Mouse (Mus musculus): Measurements from ENCODE around the gene Rhox4b. TPM values are rescaled to one million over a fixed set of nuclear protein-coding genes. Genes with fewer than 3 reads are reported as not detected.

Rhox4b gene
- polyA plus RNA-seq (2014; fragmentation: Illumina TruSeq; extraction: RNeasy Lipid Tissue Mini Kit (QIAGEN cat#74804); ENCODE audit: low read depth, low replicate concordance), result not detected

DNA sequence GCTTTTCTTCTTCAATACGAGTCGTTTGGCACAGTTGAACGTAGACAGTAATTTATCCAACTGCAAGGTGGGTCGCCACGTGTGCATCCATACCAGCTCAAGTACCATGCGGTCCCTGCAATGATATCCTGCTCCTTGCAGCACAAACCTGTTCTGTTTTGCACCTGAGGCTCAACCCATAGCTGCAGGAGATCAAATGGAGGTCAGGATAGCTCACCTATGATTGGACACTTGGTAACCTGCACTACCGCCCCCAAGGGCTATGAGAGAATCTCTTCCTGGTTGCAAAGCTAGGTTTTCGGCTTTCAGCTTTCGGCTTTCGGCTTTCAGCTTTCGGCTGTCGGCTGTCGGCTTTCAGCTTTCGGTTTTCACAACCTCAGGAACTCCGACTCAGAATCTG lies at the start of gene Rhox4b:
TSS of gene Rhox4b (plus strand) at position 301 of the 400 bp plus-strand sequence.

DNA sequence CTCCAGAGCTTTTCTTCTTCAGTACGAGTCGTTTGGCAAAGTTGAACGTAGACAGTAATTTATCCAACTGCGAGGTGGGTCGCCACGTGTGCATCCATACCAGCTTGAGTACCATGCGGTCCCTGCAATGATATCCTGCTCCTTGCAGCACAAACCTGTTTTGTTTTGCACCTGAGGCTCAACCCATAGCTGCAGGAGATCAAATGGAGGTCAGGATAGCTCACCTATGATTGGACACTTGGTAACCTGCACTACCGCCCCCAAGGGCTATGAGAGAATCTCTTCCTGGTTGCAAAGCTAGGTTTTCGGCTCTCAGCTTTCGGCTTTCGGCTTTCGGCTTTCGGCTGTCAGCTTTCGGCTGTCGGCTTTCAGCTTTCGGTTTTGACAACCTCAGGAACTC lies 41.7 kb upstream of the Rhox4b start, which contains the start of gene Rhox4a2:
TSS of gene Rhox4a2 (plus strand) at position 301 of the 400 bp plus-strand sequence.

DNA sequence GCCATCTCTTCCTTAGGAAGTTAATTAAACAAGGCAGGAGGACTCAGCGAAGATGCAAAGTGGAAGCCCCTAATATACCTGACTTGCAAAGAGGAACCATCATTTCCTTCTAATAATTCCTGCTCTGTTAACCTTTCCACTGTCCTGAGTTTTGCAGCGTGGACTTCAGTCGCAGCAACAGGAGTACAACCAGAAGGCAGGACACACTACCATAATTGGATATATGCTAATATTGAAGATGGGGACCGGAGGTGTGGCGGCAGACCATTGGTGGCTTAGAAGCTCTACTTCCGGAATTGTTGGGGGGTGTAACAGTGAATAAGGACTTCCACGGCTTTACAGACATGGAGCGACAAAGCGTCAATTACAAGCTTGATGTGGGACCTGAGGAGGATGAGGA lies 20.5 kb upstream of the Rhox4b start, which contains the start of gene Rhox2b:
TSS of gene Rhox2b (plus strand) at position 301 of the 400 bp plus-strand sequence.

DNA sequence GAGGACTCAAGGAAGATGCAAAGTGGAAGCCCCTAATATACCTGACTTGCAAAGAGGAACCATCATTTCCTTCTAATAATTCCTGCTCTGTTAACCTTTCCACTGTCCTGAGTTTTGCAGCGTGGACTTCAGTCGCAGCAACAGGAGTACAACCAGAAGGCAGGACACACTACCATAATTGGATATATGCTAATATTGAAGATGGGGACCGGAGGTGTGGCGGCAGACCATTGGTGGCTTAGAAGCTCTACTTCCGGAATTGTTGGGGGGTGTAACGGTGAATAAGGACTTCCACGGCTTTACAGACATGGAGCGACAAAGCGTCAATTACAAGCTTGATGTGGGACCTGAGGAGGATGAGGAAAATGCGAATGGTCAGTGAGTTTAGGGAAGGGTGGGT lies 21.1 kb downstream of the Rhox4b start, which contains the start of gene Rhox2c:
TSS of gene Rhox2c (plus strand) at position 301 of the 400 bp plus-strand sequence.

DNA sequence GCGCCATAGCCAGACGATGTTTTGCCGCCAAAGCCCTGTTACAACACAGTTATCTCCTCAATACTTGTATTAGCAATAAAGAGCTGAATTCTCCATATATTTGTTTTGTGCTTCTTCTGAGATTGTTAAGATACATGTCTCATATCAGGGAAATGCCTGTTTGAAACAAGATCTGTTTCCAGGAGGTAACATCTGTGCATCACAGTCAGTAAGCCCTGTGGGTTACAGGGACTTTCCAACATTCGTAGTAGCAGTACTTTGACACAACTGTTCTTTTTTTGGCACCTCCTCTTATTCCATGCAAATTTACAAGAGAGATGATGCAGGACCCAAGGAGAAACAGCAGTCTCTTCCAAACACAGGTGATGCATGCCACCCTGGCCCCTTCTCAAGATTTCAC lies 26.0 kb downstream of the Rhox4b start, which contains the start of gene Rhox3c:
TSS of gene Rhox3c (plus strand) at position 301 of the 400 bp plus-strand sequence.

DNA sequence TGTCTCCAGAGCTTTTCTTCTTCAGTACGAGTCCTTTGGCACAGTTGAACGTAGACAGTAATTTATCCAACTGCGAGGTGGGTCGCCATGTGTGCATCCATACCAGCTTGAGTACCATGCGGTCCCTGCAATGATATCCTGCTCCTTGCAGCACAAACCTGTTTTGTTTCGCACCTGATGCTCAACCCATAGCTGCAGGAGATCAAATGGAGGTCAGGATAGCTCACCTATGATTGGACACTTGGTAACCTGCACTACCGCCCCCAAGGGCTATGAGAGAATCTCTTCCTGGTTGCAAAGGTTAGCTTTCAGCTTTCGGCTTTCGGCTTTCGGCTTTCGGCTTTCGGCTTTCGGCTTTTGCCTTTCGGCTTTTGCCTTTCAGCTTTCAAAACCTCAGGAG lies 47.7 kb downstream of the Rhox4b start, which contains the start of gene Rhox4c:
TSS of gene Rhox4c (plus strand) at position 301 of the 400 bp plus-strand sequence.

Other genes with a start within 250 kb of the Rhox4b start
- 249 TPM for gene Ndufa1, start 241.3 kb upstream of the Rhox4b start, polyA plus RNA-seq (2014; fragmentation: Illumina TruSeq; extraction: RNeasy Lipid Tissue Mini Kit (QIAGEN cat#74804); ENCODE audit: low read depth, low replicate concordance)
- gene Rnf113a1, start 241.2 kb upstream of the Rhox4b start, polyA plus RNA-seq (2014; fragmentation: Illumina TruSeq; extraction: RNeasy Lipid Tissue Mini Kit (QIAGEN cat#74804); ENCODE audit: low read depth, low replicate concordance), result 0.52 TPM
- gene Gm9, start 221.5 kb upstream of the Rhox4b start, polyA plus RNA-seq (2014; fragmentation: Illumina TruSeq; extraction: RNeasy Lipid Tissue Mini Kit (QIAGEN cat#74804); ENCODE audit: low read depth, low replicate concordance), result not detected
- gene Rhox1, start 210.2 kb upstream of the Rhox4b start, polyA plus RNA-seq (2014; fragmentation: Illumina TruSeq; extraction: RNeasy Lipid Tissue Mini Kit (QIAGEN cat#74804); ENCODE audit: low read depth, low replicate concordance), result not detected
- gene Rhox2a, start 187.5 kb upstream of the Rhox4b start, polyA plus RNA-seq (2014; fragmentation: Illumina TruSeq; extraction: RNeasy Lipid Tissue Mini Kit (QIAGEN cat#74804); ENCODE audit: low read depth, low replicate concordance), result not detected
- gene Rhox3a, start 182.6 kb upstream of the Rhox4b start, polyA plus RNA-seq (2014; fragmentation: Illumina TruSeq; extraction: RNeasy Lipid Tissue Mini Kit (QIAGEN cat#74804); ENCODE audit: low read depth, low replicate concordance), result not detected
- gene Rhox4a, start 167.2 kb upstream of the Rhox4b start, polyA plus RNA-seq (2014; fragmentation: Illumina TruSeq; extraction: RNeasy Lipid Tissue Mini Kit (QIAGEN cat#74804); ENCODE audit: low read depth, low replicate concordance), result not detected
- gene Rhox3a2, start 52.5 kb upstream of the Rhox4b start, polyA plus RNA-seq (2014; fragmentation: Illumina TruSeq; extraction: RNeasy Lipid Tissue Mini Kit (QIAGEN cat#74804); ENCODE audit: low read depth, low replicate concordance), result not detected
- gene Rhox4a2, start 41.6 kb upstream of the Rhox4b start, polyA plus RNA-seq (2014; fragmentation: Illumina TruSeq; extraction: RNeasy Lipid Tissue Mini Kit (QIAGEN cat#74804); ENCODE audit: low read depth, low replicate concordance), result not detected
- gene Rhox2b, start 20.4 kb upstream of the Rhox4b start, polyA plus RNA-seq (2014; fragmentation: Illumina TruSeq; extraction: RNeasy Lipid Tissue Mini Kit (QIAGEN cat#74804); ENCODE audit: low read depth, low replicate concordance), result not detected
- gene Rhox2c, start 21.2 kb downstream of the Rhox4b start, polyA plus RNA-seq (2014; fragmentation: Illumina TruSeq; extraction: RNeasy Lipid Tissue Mini Kit (QIAGEN cat#74804); ENCODE audit: low read depth, low replicate concordance), result not detected
- gene Rhox3c, start 26.1 kb downstream of the Rhox4b start, polyA plus RNA-seq (2014; fragmentation: Illumina TruSeq; extraction: RNeasy Lipid Tissue Mini Kit (QIAGEN cat#74804); ENCODE audit: low read depth, low replicate concordance), result not detected
- not detected for gene Rhox4c, start 47.8 kb downstream of the Rhox4b start, polyA plus RNA-seq (2014; fragmentation: Illumina TruSeq; extraction: RNeasy Lipid Tissue Mini Kit (QIAGEN cat#74804); ENCODE audit: low read depth, low replicate concordance)
- not detected for gene Rhox2d, start 60.9 kb downstream of the Rhox4b start, polyA plus RNA-seq (2014; fragmentation: Illumina TruSeq; extraction: RNeasy Lipid Tissue Mini Kit (QIAGEN cat#74804); ENCODE audit: low read depth, low replicate concordance)
- gene Rhox4d, start 81.9 kb downstream of the Rhox4b start, polyA plus RNA-seq (2014; fragmentation: Illumina TruSeq; extraction: RNeasy Lipid Tissue Mini Kit (QIAGEN cat#74804); ENCODE audit: low read depth, low replicate concordance), result not detected
- not detected for gene Rhox2e, start 98.0 kb downstream of the Rhox4b start, polyA plus RNA-seq (2014; fragmentation: Illumina TruSeq; extraction: RNeasy Lipid Tissue Mini Kit (QIAGEN cat#74804); ENCODE audit: low read depth, low replicate concordance)
- not detected for gene Rhox3e, start 109.5 kb downstream of the Rhox4b start, polyA plus RNA-seq (2014; fragmentation: Illumina TruSeq; extraction: RNeasy Lipid Tissue Mini Kit (QIAGEN cat#74804); ENCODE audit: low read depth, low replicate concordance)
- not detected for gene Rhox4e, start 124.9 kb downstream of the Rhox4b start, polyA plus RNA-seq (2014; fragmentation: Illumina TruSeq; extraction: RNeasy Lipid Tissue Mini Kit (QIAGEN cat#74804); ENCODE audit: low read depth, low replicate concordance)
- gene Rhox2f, start 138.9 kb downstream of the Rhox4b start, polyA plus RNA-seq (2014; fragmentation: Illumina TruSeq; extraction: RNeasy Lipid Tissue Mini Kit (QIAGEN cat#74804); ENCODE audit: low read depth, low replicate concordance), result not detected
- gene Rhox3f, start 148.5 kb downstream of the Rhox4b start, polyA plus RNA-seq (2014; fragmentation: Illumina TruSeq; extraction: RNeasy Lipid Tissue Mini Kit (QIAGEN cat#74804); ENCODE audit: low read depth, low replicate concordance), result not detected
- gene Rhox4f, start 175.2 kb downstream of the Rhox4b start, polyA plus RNA-seq (2014; fragmentation: Illumina TruSeq; extraction: RNeasy Lipid Tissue Mini Kit (QIAGEN cat#74804); ENCODE audit: low read depth, low replicate concordance), result not detected
- not detected for gene Rhox3g, start 196.1 kb downstream of the Rhox4b start, polyA plus RNA-seq (2014; fragmentation: Illumina TruSeq; extraction: RNeasy Lipid Tissue Mini Kit (QIAGEN cat#74804); ENCODE audit: low read depth, low replicate concordance)
- not detected for gene Rhox2g, start 211.0 kb downstream of the Rhox4b start, polyA plus RNA-seq (2014; fragmentation: Illumina TruSeq; extraction: RNeasy Lipid Tissue Mini Kit (QIAGEN cat#74804); ENCODE audit: low read depth, low replicate concordance)
- gene Rhox4g, start 218.8 kb downstream of the Rhox4b start, polyA plus RNA-seq (2014; fragmentation: Illumina TruSeq; extraction: RNeasy Lipid Tissue Mini Kit (QIAGEN cat#74804); ENCODE audit: low read depth, low replicate concordance), result not detected
- not detected for gene Rhox3h, start 236.3 kb downstream of the Rhox4b start, polyA plus RNA-seq (2014; fragmentation: Illumina TruSeq; extraction: RNeasy Lipid Tissue Mini Kit (QIAGEN cat#74804); ENCODE audit: low read depth, low replicate concordance)
- gene Rhox2h, start 240.8 kb downstream of the Rhox4b start, polyA plus RNA-seq (2014; fragmentation: Illumina TruSeq; extraction: RNeasy Lipid Tissue Mini Kit (QIAGEN cat#74804); ENCODE audit: low read depth, low replicate concordance), result not detected

All from adrenal gland, adult 10 weeks (tissue).